Mouse (Mus musculus): ENCODE measurements around the gene Ripk1.

The Ripk1 gene

DNA sequence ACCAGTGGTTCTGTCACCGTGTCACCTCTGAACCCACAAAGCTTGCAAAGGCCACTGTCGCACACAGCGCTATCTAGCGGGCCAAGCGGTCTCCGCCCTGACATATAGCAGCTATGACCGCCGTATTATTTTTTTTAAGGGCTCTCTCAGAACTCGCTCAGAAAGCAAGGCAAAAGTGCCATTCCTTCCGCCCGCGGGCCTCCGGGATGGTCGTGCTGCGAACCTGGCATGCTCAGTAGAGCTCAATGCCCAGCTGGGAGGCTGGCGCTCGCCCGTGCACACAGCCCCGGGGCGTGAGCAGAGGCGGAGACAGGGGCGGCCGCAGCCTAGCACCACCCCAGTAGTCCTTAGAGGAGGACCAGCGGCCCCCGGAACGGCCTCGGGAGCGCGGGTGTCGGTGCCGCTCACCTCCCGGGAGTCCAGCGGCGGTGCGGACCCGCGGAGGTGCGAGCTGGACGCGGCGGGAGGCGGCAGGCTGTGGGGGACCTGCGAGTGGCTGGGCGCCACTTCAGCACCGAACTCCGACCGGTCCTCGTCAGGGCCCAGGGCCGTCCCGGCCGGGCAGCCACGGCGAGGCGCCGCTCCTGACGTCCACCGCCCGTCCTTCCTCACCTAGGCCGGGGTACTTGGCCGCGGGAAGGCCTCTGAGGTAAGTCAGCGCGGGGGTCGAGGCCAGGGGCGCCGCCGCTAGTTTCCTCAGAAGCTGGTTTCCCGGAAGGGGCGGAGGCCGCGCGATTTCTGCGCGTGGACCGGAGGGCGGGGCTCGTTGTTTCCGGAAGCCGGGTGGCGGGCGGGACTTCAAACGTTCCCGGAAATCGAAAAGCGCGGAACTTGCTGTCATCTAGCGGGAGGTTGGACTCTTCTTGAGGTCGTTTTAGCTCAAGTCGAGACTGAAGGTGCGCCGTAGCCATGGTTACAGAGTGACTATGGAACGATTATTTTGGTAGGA lies at the start of gene Ripk1, which contains the start of gene Serpinb6a:
Gene Ripk1 (plus strand): TSS at position 306 of the 949 bp plus-strand sequence.
Gene Serpinb6a (minus strand): TSS at position 737 of the 949 bp plus-strand sequence.
- peak; percentile 89 for DNase-seq (ENCODE audit: low spot score)

DNA sequence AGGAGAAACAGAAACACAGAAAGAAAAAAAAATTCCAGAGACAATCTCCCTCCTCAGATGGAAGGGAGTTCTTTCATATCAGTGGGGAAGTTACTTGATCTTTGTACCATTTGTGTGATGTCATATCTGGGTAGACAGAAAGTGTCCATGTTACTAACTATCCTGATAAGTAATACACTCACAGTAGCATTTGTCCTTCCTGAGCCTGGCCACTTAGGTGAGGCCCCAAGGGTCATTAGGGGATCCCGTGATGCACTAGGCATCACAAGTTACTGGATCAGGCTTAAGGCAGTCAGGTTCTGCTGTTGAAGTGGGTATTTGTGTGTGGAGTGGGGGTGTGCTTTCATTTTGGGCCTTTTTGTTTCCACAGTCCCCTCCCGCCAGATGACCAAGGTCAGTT lies 49.2 kb upstream of the Ripk1 start:
- DNase-seq (ENCODE audit: low spot score): no peak

DNA sequence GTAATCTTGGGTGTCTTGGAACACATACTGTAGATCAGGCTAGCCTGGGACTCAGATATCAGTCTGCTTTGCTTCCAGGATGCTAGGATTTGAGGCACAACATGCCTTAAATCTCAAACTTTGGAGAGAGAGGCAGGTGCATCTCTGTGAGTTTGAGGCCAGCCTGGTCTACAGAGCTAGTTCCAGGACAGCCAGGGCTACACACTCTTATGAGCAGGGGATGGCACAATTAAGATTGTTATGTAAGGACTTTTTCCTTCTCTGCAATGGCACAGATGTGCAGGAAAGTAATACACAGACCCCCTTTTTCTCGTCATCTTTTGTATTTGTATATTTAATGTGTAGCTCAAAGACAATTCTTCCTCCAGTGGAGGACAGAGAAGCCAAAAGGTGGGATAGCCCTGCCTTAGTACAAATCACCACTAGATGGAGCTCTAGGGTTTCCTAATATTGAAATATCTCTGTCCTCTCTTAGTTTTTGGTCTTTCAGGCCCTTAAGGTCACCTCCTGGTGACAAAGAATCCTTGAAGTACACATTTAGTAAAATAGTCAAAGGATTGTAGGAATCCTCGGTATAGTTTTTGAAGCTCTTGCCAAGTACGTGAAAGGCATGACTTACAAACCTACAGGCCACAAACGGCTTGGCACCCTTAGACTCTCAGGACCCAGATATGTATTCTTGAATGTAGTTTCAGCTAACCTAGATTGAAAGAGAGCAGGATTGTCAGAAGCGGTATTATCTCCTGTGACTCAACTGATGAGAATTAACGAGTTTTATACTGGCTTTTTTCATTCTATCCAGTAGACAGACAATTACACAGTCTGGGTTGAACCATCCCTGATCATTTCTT lies 45.4 kb upstream of the Ripk1 start:
- DNase-seq (ENCODE audit: low spot score): peak; percentile 46

DNA sequence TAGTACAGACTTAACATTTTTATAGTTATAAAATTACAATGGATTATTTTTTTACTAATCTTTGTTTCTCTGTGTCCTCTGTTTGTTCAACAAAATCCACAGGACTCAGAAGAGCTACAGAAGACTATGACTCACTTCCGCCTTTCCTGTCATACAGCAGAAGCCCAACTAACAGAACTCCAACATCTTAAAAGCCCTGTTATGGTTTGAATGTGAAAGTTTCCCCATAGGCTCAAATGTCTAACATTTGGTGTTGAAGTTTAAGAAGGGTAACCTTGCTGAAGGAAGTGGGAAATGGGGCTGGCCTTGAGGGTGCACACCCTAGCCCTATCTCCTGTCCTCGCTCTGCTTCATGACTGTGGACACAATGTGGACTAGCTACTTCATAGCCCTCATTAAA lies 42.4 kb upstream of the Ripk1 start:
- DNase-seq (ENCODE audit: low spot score): no peak

DNA sequence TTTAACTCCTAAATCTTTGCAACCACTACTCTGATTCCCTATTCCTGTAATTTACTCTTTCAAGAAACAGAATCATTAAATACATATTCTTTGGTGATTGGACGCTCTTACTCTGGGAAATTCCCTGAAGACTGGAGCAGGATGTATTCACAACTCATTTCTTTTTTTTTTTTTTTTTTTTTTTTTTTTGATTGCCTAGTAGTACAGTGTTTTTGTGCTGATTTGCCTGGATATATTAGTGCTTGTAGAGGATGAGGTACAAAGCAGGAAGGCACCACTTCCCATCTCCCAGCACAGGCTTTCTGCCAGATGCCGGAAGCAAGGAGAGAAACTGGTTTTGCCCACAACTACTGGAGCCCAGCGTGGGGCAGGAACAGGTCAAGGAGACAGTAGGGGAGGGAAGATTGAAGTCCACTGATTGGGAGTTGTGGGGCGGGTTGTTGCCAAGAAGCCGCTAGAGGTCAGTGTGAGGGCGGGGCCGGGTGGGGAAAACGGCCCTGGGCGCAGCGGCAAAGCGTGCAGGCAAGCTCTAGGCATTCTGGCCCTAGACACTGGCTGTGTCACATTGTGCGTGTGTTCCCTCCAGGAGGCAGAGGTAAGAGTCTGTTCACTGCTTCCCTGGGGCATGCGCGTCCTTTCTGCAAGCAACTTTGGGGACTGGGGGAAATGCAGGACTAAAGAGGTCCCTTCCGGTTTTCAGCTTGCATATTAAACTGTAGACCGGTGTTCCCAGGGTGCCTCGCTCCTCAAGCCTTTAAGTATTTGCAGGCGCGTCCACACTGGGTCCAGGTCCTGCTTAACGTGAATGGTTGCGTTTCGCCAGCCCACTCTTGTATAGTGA lies 37.7 kb upstream of the Ripk1 start, which contains the start of gene Nqo2:
Gene Nqo2 (plus strand): TSS at position 482 of the 841 bp plus-strand sequence.
- peak; percentile 53 for DNase-seq (ENCODE audit: low spot score)

DNA sequence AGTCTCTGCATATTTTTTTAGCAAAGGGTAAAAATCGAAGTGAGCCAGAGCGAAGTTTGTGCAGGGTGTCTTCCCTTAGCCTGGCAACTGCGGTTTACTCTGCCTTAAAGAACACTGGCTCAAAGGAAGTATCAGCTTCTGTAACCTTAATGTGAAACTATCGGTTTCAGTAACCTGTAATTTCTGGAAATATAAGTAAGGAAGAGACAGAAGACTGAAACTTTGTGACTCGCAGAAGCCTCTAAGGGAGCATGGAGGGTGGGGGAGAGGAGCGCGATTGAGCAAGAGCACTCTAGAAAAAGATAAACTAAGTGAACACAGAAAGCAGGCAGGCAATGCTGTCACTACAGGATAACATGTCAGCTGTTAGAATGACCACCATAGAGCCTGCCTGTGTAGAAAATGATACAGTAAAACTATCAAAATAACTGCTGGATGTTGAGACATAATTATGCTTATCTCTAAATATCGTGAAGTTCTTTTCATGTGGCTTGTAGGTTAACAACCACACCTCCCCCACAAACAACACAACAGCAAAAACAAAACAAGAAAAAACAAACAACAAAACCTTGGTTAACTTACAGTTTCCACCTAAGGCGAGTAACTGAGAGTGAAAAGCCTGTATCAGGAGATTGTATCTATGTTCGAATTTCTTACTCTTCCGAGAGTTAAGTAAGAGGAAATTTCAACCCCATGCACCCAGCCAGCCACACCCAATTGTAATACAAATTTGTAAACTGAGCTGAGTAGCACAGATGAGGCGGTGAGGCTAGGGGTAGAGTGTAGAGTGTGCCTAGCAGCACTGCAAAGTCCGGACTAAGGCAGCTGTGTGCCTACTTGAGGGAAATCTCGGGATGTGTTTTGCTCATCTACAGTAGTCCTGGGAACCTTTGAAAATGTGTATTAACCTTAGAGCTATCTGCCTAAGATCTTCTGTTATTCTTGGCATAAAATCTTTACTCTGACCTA lies 36.8 kb upstream of the Ripk1 start:
- DNase-seq (ENCODE audit: low spot score): no peak

DNA sequence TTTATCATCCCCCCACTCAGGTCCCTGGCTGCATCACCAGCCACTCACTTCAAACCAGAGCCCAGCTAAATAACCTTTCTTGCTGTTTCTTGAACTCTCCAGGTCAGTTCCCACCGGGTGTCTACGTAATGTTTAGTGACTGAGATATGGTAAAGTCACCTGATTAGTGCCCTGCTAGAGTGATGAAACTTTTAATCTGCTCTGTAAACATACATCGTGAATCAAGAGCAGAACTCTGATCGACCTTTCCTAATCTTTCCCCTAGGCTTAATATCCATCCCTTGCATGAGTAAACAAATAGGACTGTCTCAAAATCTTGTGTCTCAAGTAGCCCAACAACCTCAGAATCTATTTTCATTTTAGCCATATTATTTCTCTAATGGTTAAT lies 36.1 kb upstream of the Ripk1 start:
- no peak for DNase-seq (ENCODE audit: low spot score)

DNA sequence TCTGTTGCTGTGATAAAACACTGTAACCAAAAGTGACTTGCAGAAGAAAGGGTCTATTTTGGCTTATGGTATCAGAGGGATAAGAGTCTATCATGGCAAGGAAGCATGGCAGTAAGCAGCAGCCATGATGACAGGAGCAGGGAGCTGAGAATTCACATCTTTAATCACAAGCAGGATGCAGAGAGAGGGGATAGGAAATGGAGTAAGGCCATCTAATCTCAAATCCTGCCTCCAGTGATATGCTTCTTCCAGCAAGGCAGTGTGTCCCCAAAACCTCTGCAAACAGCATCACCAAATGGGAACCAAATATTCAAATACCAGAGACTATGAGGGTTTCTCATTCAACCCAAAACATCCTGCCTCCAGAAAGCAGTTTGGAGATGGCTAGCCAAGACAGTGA lies 35.6 kb upstream of the Ripk1 start:
- no peak for DNase-seq (ENCODE audit: low spot score)

DNA sequence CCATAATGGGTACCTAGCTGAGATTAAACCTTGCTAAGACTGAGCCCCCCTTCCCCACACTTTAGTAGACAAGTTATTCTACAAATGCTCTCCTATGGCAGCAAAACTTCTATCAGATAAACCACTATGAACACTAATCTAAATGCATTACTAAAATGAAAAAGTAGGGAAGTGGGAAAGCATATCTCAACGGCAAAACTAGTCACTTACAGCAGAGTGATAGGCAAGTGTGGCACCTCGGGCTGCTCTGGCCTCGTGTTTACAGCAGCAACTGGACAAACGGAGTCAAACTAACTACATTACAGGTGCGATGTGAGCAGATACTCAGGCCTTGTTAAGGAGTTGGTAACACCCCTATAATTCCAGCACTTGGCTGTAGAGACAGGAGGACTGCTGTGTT lies 12.5 kb upstream of the Ripk1 start:
- DNase-seq (ENCODE audit: low spot score): no peak

DNA sequence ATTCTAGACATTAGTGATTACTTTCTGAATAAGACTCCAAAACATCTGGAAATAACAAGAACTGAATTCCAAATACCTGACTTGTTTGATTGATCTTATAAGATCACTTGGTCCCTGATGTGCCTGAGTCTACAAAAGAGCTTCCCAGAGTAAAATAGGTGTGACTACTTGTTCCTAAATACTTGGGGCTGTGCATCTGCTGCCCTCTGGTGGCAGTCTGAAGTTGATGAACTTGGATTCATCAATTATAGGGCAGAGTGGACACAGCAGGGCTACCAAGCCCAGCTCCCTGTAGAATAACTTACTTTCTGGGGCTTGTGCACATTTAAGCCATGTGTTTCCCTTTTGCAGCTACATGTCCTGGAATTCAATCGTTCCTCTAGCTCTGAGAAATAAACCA lies 7.0 kb upstream of the Ripk1 start:
- DNase-seq (ENCODE audit: low spot score): peak; percentile 76

DNA sequence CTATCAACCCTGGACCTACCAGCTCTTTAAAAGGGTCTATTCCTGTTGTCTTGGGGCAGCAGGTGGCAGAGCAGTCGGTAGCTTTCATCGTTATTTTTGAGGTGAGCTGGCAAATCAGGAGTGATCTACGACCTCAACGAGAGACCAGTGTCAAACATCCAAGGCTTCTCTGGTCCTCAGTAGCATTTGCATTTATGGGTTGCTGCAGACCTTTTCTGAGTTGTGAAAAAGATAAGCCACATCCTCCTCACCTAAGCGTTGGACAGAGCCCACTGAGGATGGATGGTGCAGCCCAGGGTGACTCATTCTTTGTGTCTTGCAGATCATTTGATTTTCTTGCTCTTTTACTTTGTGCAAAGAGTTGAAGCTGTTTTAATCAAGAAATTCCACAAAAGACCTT lies 895 bp downstream of the Ripk1 start:
- DNase-seq (ENCODE audit: low spot score): no peak

DNA sequence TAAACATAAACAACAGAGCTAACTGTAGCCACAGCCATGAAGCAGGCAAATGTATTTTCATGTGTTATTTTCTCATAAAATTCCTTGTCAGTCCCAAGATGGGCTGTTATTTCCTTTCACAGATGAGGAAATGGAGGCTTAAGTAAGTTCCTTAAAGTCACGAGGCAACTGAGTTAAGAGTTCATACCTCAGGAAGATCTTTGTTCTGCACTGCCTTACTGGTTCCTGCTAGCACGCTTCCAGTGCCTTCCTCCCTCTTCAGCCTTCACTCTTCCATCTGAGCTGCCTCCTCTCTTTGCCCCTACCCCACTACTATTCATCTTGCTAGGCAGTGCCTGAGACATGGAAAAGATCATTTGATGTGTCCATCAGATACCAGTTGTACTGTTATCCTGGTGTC lies 5.1 kb downstream of the Ripk1 start:
- DNase-seq (ENCODE audit: low spot score): no peak

DNA sequence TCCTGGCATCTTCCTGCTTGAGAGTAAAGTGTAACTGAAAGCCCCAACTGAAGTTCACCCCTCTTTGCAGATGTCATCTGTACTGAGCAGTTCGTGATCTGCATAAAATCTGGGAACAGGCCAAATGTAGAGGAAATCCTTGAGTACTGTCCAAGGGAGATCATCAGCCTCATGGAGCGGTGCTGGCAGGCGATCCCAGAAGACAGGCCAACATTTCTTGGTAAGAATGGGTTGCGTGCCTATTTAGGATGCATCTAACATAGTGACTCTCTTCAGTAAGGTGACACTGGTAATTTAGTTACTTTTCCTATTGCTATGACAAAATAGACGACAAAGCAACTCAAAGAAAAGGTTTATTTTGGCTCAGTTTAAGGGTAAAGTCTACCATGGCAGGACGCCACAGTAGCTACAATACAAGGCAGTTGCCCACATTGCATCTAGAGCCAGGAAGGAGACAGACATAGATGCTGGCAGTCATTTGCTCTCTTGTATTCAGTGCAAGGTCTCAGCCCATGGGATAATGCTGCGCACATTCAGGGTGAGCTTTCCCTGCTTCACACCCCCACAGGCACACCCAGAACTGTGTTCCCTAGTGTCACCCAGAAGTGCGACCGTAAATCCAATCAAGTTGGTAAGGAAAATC lies 14.9 kb downstream of the Ripk1 start:
- no peak for DNase-seq (ENCODE audit: low spot score)

DNA sequence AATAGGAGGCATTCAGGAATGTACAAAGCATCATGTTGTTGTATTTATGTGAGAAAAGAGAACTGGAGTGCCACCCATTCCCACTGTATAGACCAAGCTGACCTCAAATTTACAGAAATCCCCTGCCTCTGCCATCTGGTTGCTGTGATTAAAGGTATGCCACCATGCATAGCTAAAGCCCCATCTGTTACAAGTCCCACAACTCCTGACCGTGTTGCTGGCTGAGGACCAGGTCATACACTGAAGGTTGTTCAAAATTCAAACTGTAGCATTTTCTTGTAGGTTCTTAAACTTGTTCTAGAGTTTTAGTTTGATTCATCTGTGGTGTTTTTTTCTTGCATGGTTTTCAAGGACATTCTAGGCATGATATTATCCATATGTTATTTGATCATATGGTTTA lies 16.4 kb downstream of the Ripk1 start:
- DNase-seq (ENCODE audit: low spot score): no peak

DNA sequence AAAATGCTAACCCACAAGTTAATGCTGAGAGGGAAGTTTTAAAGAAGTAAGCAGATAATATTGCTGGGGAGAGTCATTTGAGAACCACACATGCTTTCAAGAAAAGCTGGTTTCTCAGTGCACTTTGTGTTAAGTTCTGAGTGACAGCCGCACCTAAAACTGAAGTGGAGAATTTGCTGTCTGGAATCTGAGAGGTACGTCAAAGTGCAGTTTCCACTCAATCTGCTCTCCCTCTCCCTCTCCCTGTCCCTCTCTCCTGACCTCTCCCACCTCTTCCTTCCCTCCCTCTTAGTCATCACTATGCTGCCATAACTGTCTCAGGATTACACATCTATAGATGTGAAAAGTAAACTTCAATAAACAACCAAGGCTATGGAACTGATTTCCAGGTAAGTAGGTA lies 19.8 kb downstream of the Ripk1 start:
- DNase-seq (ENCODE audit: low spot score): no peak

DNA sequence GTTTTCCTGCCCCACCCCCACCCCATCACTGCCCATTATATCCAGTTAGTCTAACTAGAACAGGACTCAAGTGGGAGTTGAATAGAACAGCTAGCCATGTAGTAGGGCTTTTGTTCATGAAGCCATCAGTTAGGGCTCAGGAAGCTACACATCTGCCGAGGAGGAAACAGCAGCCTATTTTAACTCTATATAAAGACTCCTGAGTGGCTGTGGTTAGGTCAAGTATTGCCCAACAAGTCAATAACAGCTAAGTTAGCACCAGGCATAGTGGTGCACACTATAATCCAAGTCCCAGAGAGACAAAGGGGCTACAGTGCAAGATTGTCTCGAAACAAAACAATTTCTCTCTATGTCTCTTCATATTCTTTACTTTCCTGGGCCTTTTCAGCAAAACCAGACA lies 29.9 kb downstream of the Ripk1 start:
- DNase-seq (ENCODE audit: low spot score): no peak

DNA sequence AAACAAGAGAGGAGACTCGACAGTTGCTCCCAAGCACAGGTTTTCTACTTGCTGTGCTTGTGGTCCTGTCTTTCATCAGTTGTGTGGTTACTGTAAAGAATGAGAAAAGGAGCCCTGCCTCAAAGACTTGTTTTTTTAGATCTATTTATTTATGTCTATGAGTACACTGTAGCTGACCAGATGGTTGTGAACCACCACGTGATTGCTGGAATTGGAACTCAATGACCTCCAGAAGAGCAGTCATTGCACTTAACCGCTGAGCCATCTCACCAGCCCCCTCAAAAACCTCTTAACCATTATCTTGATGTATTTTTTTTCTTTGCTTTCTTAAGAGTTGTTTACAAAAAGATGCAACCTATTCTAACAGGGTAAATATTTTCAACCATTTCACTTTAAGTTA lies 33.3 kb downstream of the Ripk1 start:
- no peak for DNase-seq (ENCODE audit: low spot score)

DNA sequence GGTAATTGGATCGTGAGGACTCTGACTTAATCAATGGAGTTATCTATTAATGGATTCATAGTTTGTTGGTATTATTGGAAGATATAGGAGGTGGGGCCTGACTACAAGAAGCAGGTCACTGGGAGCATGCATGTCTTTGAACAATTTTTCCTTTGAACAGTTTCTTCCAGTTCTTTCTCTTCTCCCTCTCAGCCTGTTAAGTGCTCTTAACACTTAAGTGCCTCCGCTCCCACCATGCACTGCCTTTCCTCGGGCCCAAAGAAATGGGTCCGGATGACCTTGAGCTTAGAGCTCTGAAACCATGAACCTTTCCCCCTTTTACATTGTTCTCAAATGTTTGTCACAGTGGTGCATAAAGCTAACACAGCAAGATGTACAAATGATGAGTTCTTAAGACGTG lies 34.6 kb downstream of the Ripk1 start:
- no peak for DNase-seq (ENCODE audit: low spot score)

DNA sequence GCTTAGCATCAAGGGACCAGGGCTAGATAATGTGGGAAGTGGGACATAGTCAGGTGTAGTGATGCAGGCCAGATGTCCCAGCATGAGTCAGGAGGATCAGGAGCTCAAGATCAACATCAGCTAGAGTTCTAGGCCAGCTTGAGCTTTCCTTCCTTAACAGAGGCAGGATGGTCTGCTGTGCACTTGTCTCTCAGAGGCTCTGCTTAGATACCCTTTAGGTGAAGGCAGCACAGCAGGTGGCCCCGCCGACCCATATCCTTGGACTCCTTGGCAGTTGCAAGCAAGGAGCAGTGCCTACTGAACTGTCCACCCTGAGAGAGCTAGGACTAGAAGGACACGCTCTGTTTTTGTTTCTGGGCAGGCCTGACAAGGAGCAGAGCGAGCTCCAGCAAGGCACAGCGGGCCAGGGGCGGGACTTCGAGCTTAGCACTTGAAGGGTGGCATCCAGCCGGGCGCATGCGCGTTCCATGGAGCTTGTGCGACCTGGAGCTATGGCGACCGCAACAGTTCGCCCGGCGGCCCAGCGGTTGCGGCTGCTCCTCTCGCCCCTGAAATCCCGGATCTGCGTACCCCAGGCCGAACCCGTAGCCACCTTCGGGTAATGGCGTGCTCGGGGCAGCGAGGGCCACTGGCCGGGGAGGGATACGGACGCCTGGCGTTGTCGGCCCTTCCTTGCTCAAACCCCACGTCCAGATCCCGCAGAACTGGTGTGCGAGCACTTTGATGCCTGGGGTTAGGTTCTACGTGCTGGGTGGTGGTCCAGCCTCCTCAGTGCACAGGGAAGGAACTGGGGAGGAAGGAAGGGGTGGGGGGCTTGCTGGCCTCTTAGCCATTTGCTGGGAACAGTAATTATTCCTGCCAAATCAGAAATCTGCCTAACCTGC lies 35.3 kb downstream of the Ripk1 start, which contains the start of gene Bphl:
Gene Bphl (plus strand): TSS at position 426 of the 884 bp plus-strand sequence.
- DNase-seq (ENCODE audit: low spot score): peak; percentile 93

All from layer of hippocampus, adult 11-12 months (tissue).